Mouse (Mus musculus) right cerebral cortex, adult 2 months (tissue): ENCODE measurements around the gene Tshr.
A peak's percentile ranks its signal among the peaks of the same experiment; 100 is the strongest.
"Not testable (repeated sequence)": the region's sequence is repeated elsewhere in the genome, so short reads cannot be mapped to it uniquely, and the experiment has no call there.

ENCODE experiments used
- DNase-seq, 2 experiments: peaks; one replicate each; pipeline ENCODE4 v3.0.0; 2021 to 2022; ENCODE audit warnings: low spot score in 2 of 2

Tshr gene

GRCm38 (mm10) chr12:91500475-91500874 lies 116.1 kb downstream of the Tshr start:
- no peak for DNase-seq

DNA sequence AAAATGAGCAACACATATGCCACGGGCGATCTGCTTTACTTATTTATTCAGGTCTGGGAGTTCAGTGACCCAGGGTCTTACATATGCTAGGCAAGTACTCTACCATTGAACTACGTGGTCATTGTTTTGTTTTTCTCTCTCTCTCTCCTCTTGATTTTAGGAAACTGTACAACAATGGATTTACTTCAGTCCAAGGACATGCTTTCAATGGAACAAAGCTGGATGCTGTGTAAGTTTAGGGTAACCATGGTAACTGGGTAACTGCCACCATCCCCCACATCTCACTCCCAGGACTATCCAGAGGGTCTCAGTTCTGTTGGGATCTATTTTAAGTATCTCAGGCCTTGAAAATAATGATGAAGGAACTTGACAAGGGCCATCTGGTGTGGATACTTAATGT lies 127.4 kb downstream of the Tshr start:
- no peak for DNase-seq

DNA sequence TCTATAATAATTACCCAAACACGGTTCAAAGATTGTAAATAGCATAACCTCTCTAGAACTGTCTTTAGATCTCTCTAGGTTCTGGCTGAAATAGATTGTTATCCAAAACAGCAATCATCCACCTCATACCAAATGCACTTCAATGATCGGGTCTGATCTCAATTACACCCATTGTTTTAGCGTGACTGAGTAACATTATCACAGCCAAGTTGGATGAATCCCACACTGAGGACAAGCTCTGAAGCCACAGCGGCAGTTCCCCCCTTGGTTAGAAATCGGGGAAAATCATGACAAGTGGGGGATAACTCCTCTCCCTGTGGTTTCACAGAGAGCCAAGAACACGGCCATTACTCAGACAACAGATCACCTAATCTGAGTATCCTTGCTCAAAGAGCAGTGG lies 129.6 kb downstream of the Tshr start:
- no peak for DNase-seq

DNA sequence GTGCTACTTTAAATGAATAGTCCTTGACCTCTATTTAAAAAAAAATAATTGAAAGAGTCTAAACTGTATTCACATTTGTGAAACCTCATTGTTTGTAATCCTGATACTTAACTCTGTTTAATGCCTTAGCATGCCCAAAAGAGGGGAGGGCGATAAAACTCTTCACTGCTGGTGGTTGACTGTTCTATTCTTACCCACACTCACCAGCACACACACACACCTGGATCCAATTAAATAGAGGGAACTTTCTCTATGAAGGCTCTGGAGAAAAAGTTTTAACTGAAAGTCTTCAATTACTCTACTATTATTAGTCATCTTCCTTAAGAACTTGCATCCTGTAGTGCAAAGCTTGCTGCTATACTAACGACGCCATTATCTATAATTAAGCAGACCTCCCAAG lies 133.4 kb downstream of the Tshr start:
- DNase-seq = no peak

- DNase-seq = no peak
Observed at GRCm38 (mm10) chr12:91523626-91524025, 139.3 kb downstream of the Tshr start.

GRCm38 (mm10) chr12:91534514-91534913 lies 150.2 kb downstream of the Tshr start:
- DNase-seq = no peak

- no peak for DNase-seq
Observed at GRCm38 (mm10) chr12:91540202-91540601, 155.8 kb downstream of the Tshr start.

DNA sequence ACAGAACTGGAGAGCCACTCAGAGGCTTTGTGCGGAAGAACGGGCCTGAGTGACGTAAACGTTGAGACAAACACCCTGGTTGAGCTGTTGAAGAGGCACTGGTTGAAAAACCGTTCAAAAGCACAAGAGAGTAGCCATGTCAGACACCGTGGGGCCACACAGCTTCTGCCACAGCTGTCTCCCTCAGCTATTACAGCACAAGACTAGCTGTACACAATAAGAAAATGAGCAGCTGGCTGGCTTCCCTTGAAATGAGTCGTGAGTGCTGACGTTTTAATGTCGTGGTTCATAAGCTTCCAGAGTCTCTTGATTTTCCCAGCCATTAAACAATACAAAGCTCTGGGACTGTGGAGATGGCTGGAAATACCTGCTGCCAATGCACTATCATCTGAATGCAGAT lies 165.1 kb downstream of the Tshr start:
- DNase-seq = no peak

- DNase-seq = peak; percentile 75 to 80
Observed at GRCm38 (mm10) chr12:91551773-91552526, 167.6 kb downstream of the Tshr start.

DNA sequence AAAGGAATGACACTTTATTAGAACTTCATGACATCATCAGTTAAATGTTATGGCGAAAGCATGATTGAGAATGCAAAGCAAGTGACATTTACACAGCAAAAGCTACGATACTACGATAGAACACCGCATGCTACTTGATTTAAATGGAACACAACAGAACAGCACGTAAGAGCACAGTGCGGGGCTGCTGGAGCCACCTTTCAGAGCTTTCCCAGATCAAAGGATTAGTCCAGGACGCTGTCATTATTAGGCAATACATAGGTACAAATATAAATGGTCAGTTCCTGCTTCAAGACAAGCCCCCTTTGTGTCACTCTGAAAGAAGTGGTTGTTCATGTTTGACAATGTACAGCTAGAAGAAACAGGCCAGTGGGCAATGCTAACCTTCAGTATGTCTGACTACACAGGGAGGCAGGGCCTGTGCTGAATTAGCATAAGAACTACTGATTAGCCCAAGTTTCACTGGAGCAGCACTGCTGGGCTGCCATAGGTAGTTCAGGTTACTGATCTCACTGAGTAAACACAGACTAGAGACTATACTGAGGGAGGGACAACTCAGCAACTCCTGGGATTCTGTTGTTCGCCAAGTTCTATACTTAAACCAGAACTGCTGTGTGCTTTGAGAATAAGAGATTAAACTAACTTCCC lies 173.1 kb downstream of the Tshr start:
- DNase-seq = not testable (repeated sequence)

- not testable (repeated sequence) for DNase-seq
Observed at GRCm38 (mm10) chr12:91558152-91558551, 173.8 kb downstream of the Tshr start.

GRCm38 (mm10) chr12:91567145-91567544 lies 182.8 kb downstream of the Tshr start:
- no peak for DNase-seq

DNA sequence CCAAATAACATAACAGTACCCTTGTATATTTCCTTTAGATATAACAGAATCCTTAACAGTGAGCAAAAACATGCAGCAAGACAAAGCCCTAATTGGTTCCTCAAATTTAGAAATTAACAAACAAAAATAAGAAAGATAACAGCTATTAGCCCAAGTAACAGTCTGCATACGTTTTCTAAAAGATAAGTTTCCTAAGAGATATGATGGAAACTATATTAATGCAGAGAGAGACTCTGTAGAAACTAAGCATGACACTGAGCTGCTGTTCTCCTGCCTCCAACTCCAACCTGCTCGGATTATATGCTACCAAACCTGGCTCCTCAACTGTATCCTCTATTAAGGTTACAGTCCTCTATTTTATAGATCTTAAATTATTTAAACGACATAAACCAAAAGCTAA lies 184.9 kb downstream of the Tshr start:
- DNase-seq = no peak

DNA sequence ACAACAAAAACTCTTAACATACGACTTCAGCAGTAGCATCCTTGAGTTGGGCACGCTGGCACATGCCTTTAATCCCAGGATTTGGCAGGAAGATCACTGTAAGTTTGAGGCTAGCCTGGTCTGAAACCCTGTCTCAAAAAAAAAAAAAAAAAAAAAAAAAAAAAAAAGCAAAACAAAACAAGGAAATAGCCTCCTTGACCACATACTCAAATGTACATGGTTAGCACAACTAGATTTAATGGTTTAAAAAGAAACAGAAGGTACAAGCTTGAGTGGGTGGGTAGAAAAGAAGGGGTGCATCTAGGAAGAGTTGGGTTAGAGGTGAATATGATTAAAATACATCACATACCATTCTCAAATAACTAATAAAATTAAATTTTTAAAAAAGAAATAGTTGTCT lies 187.3 kb downstream of the Tshr start:
- DNase-seq = no peak

DNA sequence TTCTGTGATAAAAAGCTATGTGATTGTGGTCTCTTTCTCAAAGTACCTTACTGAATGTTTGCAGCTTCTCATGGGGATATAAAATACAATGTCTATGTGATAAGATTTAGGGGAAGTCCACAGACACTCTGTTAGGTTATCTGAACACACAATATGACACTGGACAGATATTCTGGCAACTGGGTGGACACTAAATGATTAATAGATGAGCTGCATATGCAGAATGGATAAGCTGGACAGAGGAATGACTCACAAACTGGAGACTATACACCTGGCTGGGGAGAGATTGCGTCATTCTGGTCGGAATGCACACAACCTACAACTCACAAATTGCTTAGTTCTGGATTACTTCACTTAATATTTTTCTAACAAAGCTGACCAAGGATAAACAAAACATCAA lies 195.3 kb downstream of the Tshr start:
- no peak for DNase-seq

DNA sequence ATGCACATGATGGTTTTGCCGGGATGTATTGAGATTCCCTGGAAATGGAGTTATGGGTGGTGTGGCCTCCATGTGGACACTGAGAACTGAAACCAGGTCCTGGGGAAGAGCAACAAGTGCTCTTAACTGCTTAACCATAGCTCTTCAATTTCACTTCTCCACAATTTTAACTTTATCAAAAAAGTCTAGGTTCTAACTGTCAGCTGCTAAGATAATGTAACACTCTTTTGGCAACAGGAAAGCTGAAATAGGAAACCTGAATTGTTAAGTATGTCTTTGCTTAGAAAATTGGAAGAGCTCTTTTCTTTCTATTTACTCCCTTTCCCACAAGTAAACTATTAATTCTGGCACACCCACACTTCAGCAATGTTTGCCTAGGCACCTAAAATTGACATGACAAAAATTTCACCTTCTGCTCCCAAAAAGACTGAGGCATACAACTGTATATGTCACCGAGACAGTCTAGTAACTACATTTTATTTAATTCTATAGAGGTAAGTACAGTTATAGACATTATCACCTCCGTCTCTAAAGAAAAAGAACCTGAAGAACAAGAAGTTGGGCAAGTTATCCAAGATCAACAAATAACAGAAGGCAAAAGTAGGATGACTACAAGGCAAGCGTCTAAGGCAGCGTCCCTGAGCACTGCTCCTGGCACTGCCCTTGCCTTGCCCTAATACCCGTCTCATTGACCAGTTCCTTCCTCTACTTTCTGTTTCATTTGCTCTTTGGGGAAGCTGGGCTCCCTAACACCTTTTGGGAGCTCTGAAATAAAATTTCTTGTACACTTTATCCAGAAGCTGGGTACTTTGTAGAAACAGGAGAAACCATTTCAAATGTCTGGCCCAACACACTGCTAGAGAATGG lies 197.1 kb downstream of the Tshr start:
- DNase-seq = no peak

- DNase-seq = no peak
Observed at GRCm38 (mm10) chr12:91582362-91583002, 198.1 kb downstream of the Tshr start.

GRCm38 (mm10) chr12:91583409-91583808 lies 199.0 kb downstream of the Tshr start:
- DNase-seq = no peak

DNA sequence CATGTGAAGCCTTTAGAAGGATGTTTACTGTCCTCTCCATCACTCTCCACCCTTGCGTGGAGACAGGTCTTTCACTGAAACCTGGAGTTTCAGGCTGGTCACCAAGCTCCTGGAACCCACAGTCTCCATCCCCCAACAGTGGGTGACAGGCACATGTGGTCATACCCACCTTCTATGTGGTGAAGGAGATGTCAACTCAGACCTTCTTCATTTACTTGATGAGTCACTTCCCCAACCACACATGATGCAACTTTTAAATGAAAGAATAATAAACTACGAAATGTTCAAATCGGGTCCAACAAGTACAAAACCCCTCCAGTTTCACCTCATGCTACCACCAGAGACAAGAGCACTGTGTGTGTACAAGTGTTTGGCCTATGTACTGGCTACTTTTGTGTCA lies 200.8 kb downstream of the Tshr start:
- no peak for DNase-seq

DNA sequence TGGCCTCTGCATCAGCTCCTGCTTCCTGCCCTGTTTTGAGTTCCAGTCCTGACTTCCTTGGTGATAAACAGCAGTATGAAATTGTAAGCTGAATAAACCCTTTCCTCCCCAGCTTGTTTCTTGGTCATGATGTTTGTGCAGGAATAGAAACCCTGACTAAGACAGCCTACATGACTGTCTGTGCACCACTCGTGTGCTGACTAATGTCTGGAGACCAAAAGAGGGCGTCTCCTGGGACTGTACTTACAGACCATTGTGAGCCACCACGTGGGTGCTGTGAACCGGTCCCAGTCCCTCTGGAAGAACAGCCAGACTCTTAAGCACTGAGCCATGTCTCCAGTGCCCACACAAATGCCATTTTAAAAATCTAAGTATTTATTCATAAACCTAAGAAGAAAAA lies 201.5 kb downstream of the Tshr start:
- DNase-seq = not testable (repeated sequence)

GRCm38 (mm10) chr12:91587077-91587476 lies 202.7 kb downstream of the Tshr start:
- no peak for DNase-seq

- no peak for DNase-seq
Observed at GRCm38 (mm10) chr12:91587491-91588033, 203.2 kb downstream of the Tshr start.
